Mouse (Mus musculus) MEL (cell line): ENCODE results near the gene Mfsd4b2.

ENCODE experiments used
- CHD2 ChIP-seq: IDR thresholded peaks from 2 replicates; pipeline ENCODE4 v1.6.1; 2011; ENCODE audit warnings: low read length, improper control_type of control experiment
- CTCF ChIP-seq, 3 experiments: IDR thresholded peaks in 2 of 3; conservative IDR thresholded peaks in 1 of 3; 2 replicates each; pipeline ENCODE4 v1.5.1; 2011 to 2012; ENCODE audit warnings: low read length in 3 of 3, low read depth in 2 of 3, mild to moderate bottlenecking in 2 of 3, improper control_type of control experiment in 1 of 3, inconsistent platforms in 1 of 3, mixed read lengths in 1 of 3, moderate library complexity in 1 of 3; ENCODE audit not compliant: control insufficient read depth in 1 of 3, insufficient read depth in 1 of 3, poor library complexity in 1 of 3, severe bottlenecking in 1 of 3
- MAX ChIP-seq: IDR thresholded peaks from 2 replicates; pipeline ENCODE4 v1.6.1; 2011; ENCODE audit warnings: low read length, improper control_type of control experiment
- NRF1 ChIP-seq: IDR thresholded peaks from 2 replicates; pipeline ENCODE4 v1.6.1; 2014; ENCODE audit warnings: low read depth, mild to moderate bottlenecking, inconsistent platforms, low read length, improper control_type of control experiment, moderate library complexity; ENCODE audit not compliant: poor library complexity, insufficient read depth, severe bottlenecking
- POLR2AphosphoS2 ChIP-seq: IDR thresholded peaks from 2 replicates; pipeline ENCODE4 v1.6.1; 2011; ENCODE audit warnings: low read length, improper control_type of control experiment
- RAD21 ChIP-seq: IDR thresholded peaks from 2 replicates; pipeline ENCODE4 v1.6.1; 2011; ENCODE audit warnings: mild to moderate bottlenecking, low read depth, low read length, improper control_type of control experiment
- SIN3A ChIP-seq: IDR thresholded peaks from 2 replicates; pipeline ENCODE4 v1.6.1; 2012; ENCODE audit warnings: low read length, improper control_type of control experiment, inconsistent platforms

DNA sequence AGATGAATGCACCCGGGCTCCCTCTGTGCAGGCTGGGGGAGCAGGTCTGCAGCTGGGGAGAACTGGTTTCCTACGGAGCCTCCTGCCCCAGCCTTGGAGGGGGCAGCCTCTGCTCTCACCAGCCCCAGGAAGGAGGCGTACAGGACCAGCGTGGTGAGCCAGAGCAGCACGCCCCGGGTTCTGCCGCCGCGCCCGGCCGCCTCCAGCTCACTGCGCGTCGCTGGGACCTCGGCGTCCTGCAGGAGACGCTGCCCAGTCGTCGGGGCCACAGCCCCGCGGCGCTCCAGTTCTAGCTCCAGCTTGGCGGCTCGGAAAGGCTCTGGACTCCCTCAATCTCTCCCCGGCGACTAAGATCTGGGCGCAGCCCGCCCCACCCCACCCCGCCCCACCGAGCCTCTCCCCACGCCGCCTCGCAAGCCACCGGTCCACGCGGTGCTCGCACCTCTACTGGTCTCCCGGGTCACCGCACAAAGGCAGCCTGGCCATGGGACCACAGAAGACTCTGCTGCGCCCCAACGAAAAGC is at the start of gene Mfsd4b2:
- no peak for TF ChIP-seq POLR2AphosphoS2
- no peak for TF ChIP-seq CHD2
- TF ChIP-seq CTCF (IDR thresholded peaks at IDR 0.05 in 2 of 3, conservative IDR thresholded peaks at IDR 0.05 in 1 of 3; ENCODE audit: control insufficient read depth in 1 of 3, insufficient read depth in 1 of 3, low read depth in 2 of 3, low read length in 3 of 3, poor library complexity in 1 of 3, severe bottlenecking in 1 of 3): no peak
- TF ChIP-seq MAX: no peak
- TF ChIP-seq NRF1: no peak
- no peak for TF ChIP-seq RAD21
- TF ChIP-seq SIN3A: no peak
